Mouse (Mus musculus): ENCODE results near the gene Fbxl17. TPM values are rescaled to one million over a fixed set of nuclear protein-coding genes. Genes with fewer than 3 reads are reported as not detected.

The Fbxl17 gene
- 10 to 100 TPM; 29.2 to 30.7 TPM for total RNA-seq (2021)
- long read RNA-seq, experiment 1, full-length matches to known transcripts: 96 of 104 reads
- long read RNA-seq, experiment 1, partial matches to known transcripts: 3 of 104 reads
- long read RNA-seq, experiment 1, other reads (novel, unspliced or antisense): 5 of 104 reads
- long read RNA-seq, experiment 2, full-length matches to known transcripts: 56 of 61 reads
- long read RNA-seq, experiment 2, partial matches to known transcripts: 0 of 61 reads
- long read RNA-seq, experiment 2, other reads (novel, unspliced or antisense): 5 of 61 reads

GRCm38 (mm10) chr17:63499636-63500155, at the start of gene Fbxl17:
TSS of gene Fbxl17 (minus strand) at chr17:63500017.
- peak; percentile 73 for DNase-seq

- DNase-seq: no peak
Observed at GRCm38 (mm10) chr17:63547465-63547864, 47.6 kb upstream of the Fbxl17 start.

- no peak for DNase-seq
Observed at GRCm38 (mm10) chr17:63534576-63535265, 34.9 kb upstream of the Fbxl17 start.

GRCm38 (mm10) chr17:63533074-63533836, 33.4 kb upstream of the Fbxl17 start:
- no peak for DNase-seq

GRCm38 (mm10) chr17:63529476-63529875, 29.7 kb upstream of the Fbxl17 start:
- DNase-seq: no peak

GRCm38 (mm10) chr17:63520691-63521090, 20.9 kb upstream of the Fbxl17 start:
- DNase-seq: no peak

- no peak for DNase-seq
Observed at GRCm38 (mm10) chr17:63510451-63510850, 10.6 kb upstream of the Fbxl17 start.

- DNase-seq: no peak
Observed at GRCm38 (mm10) chr17:63501091-63501490, 1.3 kb upstream of the Fbxl17 start.

GRCm38 (mm10) chr17:63500156-63500834, 478 bp upstream of the Fbxl17 start:
- DNase-seq: peak; percentile 81

GRCm38 (mm10) chr17:63498717-63499635, 841 bp downstream of the Fbxl17 start:
- peak; percentile 62 for DNase-seq

- DNase-seq: no peak
Observed at GRCm38 (mm10) chr17:63498182-63498716, 1.6 kb downstream of the Fbxl17 start.

GRCm38 (mm10) chr17:63497206-63497731, 2.5 kb downstream of the Fbxl17 start:
- DNase-seq: no peak

- no peak for DNase-seq
Observed at GRCm38 (mm10) chr17:63496153-63496552, 3.7 kb downstream of the Fbxl17 start.

GRCm38 (mm10) chr17:63493876-63494580, 5.8 kb downstream of the Fbxl17 start:
- no peak for DNase-seq

- DNase-seq: peak; percentile 30
Observed at GRCm38 (mm10) chr17:63493274-63493673, 6.5 kb downstream of the Fbxl17 start.

- DNase-seq: no peak
Observed at GRCm38 (mm10) chr17:63492665-63493273, 7.0 kb downstream of the Fbxl17 start.

- no peak for DNase-seq
Observed at GRCm38 (mm10) chr17:63489525-63489924, 10.3 kb downstream of the Fbxl17 start.

GRCm38 (mm10) chr17:63467866-63468265, 32.0 kb downstream of the Fbxl17 start:
- DNase-seq: peak; percentile 52

- DNase-seq: no peak
Observed at GRCm38 (mm10) chr17:63465239-63465638, 34.6 kb downstream of the Fbxl17 start.
